Mouse (Mus musculus) mouse trophoblast stem cell (cell line): Measurements from ENCODE around the gene Fcrl5.
"Not testable (repeated sequence)": the region's sequence is repeated elsewhere in the genome, so short reads cannot be mapped to it uniquely, and the experiment has no call there.

Experiments used
- in situ Hi-C, 2 experiments: fragments of 300-500 bp; cut with MseI, MboI; formaldehyde crosslinking; loops; 2 replicates in 1 of 2; 3 replicates in 1 of 2; pipeline ENCODE4 v1.15.1; 2025

The Fcrl5 gene

DNA sequence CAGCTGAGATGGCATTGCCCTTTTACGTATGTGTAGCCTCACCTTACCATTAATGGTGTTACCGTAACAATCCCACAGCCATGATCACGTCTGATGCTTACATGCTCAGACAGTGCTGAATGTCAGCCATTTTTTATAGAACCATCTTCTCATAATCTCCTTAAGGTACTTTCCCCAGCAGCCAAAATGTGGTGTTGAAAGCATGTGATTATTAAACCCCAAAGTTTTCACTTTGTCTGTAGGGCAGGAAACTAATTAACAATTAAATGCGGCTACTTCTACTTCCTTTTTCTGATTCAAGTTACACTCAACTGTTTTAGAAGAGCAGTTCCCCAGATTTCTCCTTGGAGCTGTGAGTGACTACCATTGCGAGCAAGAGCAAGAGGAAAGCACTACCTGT, at the start of gene Fcrl5:
Fcrl5 (plus strand) TSS at position 295 of the 400 bp plus-strand sequence.
- in situ Hi-C loops = no loop called here

DNA sequence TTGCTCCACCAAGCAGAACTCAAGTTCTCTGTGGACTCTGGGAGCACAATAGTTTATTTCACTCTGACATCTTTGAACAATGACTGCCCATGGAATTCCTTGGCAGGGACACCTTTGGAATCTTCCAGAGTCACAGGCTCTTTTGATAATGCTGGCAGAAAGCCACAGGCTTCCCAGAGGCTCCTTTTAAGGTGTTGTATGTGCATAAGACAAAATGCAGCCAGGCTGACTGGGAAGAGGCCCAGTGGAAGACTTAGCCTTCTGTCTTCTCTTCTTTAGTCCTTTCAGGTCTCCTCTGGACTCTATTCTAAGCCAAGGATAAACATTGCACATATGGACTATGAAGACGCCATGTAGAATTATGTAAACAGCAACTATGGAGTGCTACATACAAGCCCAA, 44.6 kb upstream of the Fcrl5 start:
- in situ Hi-C loops = no loop called here

DNA sequence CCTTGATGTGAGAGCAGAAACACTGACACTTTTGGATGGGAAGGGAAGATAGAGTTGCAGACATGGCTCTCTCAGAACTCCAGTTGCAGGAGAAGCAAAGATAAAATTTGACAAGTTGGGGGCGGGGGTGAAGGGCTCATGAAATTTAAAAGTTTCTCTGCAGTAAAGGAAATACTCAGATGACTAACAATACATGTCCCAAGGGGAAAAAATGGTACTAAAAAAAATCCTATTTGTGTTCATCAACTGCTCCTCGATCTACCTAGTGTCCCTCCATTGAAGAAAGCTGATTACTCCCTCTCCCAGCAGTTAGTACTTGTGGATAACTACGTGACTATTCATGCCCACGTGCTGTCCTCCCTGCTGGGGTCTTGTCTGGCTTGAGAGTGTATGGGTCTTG, 36.8 kb upstream of the Fcrl5 start:
- in situ Hi-C loops = no loop called here

DNA sequence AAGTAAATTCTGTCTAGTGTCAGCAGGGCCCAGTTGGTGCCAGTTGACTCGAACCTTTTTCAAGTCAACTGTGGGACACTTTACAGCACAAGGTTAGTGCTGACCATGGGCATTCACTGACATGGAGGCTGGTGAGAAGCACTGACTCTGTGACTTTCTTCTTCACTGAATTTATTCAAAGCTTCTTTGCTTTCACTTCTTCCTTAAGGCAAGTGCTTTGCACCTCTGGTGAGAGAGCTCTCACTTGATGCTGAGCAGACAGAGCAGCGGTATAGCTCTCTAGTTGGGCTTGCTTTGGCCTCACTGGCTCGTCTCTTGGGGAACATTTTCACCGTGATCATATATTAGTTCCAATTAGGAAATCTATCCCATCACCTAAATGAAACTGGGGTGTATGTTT, 35.7 kb upstream of the Fcrl5 start:
- in situ Hi-C loops = loop anchor here in 1 of 2 experiments (10.0 kb wide), 1 partner anchor 145 kb away; no protein-coding TSS in a partner anchor

DNA sequence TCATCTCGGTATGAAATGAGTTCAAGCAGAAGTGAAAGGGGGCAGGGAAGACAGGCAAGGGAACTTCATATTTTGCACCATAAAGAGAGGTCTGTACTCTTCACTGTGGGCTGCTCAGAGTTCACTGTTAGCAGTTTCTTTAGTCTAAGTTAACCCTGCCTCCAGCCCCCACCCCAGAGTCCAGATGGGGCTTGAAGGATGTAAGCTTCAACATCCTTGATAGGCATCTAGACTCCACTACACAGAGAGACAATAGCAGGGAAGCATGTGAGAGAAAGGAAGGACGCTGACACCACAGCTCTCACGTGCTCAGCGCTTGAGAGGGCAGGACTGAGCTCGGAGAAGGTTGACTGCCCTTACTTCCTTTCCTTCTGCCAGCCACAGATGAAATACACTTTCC, 34.3 kb upstream of the Fcrl5 start:
- in situ Hi-C loops = loop anchor here in 1 of 2 experiments (10.0 kb wide), 1 partner anchor 147 kb away; no protein-coding TSS in a partner anchor

DNA sequence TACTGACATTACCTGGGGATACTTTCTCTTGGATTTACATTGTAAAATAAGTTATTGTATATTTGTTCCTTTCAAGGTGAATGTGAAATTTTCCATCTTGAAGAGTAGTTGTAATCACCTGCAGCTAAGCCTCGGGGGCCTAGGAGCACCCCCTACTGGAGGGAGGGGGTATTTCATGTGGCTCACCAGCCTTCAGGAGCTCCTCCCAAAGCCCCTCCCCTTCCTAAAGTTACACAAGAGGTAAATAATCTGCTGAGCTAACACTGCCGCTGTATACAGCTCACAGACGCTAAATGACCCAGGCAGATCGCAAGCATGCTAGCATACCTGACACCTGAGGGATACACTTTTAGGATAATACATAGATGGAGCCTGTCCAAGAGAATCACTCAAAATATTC, 27.4 kb upstream of the Fcrl5 start:
- in situ Hi-C loops = loop anchor here in 1 of 2 experiments (10.0 kb wide), 1 partner anchor 153 kb away; no protein-coding TSS in a partner anchor

DNA sequence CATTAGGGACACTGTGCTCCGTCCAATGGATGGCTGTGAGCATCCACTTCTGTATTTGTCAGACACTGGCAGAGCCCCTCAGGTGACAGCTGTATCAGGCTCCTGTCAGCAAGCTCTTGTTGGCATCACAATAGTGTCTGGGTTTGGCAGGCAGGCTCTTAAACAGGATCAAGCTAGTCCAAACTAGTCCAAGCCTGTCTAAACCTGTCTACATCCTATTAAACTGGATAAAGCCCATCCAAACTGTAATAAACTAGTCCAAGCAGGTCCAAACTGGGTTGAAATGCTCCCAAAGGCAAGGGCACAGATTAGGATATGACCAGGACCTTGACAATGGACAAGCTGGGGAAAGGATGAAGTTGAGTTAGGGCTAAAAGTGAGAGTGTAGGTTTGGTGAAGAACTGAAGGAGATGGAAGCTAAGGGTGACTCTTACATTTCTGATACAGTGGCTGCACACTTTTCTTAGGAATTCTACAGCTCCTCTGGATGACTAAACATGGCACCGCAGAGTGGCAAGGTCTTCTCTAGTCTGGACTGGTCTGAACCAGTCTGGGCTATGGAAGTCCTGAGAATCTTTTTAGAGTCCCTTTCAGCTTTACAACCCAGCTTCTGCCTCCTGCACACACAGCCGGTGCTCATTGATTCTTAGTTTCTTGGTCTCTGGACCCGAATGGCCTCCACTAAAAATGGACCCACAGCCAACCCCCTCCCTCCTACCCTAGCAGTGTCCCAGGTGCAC, 26.2 kb upstream of the Fcrl5 start:
- in situ Hi-C loops = loop anchor here in 1 of 2 experiments (10.0 kb wide), 1 partner anchor 155 kb away; no protein-coding TSS in a partner anchor

DNA sequence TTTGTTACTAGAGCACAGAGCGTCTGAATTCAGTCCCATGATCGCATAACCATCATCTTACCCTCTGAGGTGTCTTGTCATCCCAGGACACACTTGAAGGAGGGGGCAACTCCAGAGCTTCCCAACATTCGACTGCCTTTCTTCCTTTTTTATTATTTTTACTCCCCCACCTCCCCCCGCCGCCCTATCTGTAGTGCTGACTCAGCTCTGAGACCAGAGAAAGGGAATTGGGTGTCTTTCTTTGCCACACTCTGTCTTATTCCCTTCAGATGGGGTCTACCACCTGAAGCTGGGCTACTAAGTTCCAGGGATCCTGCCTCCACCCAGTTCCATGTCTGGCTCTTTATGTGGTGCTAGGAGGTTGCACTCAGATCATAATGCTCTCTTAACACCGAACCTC, 25.0 kb upstream of the Fcrl5 start:
- in situ Hi-C loops = loop anchor here (5.0 kb wide), 1 partner anchor 87 kb away; no protein-coding TSS in a partner anchor

DNA sequence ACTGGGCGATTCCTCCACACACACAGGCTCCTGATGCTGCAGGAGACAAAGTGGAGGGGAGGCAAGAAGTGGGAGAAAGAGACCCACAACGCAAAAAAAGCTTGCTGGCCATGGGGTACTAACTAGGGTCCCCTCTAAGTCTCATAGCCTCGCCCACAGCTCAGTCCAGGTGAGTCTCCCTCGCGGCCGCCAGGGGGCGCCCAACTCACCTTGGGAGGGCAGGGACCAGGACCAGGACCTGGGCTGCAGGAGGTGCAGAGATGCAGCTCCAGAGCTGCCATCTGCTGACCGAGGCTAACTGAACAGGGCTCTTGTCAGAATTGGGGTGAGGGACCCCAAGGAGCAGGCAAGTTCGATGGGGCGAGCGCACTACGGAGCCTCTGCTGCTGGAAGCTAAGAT, 24.4 kb upstream of the Fcrl5 start:
- in situ Hi-C loops = loop anchor here (5.0 kb wide), 1 partner anchor 86 kb away; no protein-coding TSS in a partner anchor

DNA sequence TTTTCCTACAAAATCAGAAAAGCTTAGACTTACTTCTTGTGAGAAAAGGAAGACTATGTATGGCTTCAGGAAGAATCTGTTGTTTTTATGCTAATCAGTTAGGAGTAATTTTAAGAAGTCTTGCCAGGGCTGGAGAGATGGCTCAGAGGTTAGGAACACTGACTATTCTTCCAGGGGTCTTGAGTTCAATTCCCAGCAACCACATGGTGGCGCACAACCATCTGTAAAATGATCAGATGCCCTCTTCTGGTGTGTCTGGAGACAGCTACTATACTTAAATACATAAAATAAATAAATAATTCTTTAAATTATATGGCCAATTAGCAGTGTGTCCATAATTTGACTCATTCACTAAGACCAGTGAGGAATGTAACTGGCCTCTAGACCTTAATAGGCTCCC, 14.9 kb upstream of the Fcrl5 start:
- in situ Hi-C loops = no loop called here

DNA sequence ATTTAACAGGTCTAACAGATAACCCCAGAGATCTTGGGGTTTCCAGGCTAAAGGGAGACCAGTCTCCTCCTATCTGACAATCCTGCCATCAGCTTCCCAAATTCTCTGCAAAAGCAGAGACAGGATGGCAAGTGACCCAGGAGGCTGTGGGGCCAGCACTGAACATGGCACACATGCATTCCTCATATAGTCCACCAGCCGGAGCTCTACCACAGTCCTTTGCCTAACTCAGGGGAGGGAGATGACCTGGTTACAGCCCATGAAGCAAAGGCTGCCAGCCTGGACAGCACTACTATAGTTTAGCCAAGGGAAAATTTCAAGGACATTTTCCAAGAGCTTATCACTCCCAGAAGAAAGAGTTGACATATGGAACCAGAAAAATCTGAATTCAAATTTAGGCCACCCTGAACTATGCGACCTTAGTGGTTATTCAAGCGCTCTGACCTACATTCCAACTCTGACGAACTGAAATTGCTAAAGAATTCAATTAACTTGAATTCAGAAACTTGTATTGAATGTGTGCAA, 13.1 kb upstream of the Fcrl5 start:
- in situ Hi-C loops = no loop called here

DNA sequence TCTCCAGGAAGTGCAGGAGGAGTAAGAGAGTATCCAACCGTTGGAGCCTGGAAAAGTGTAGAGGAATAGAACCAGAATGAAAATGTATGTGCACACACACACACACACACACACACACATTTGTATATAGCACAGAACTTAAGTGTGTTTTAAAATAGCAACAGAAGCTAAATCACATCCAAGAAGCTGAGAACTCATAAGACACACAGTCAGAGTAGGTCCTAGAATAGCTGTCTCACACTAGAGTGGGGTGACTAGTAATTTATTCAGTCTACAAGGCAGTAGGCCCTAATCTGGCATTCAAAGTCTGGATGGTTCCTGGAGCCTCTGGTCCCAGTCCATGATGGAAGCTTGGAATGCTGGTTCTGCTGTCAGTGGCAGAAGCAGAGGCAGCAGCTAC, 5.0 kb downstream of the Fcrl5 start:
- in situ Hi-C loops = no loop called here

DNA sequence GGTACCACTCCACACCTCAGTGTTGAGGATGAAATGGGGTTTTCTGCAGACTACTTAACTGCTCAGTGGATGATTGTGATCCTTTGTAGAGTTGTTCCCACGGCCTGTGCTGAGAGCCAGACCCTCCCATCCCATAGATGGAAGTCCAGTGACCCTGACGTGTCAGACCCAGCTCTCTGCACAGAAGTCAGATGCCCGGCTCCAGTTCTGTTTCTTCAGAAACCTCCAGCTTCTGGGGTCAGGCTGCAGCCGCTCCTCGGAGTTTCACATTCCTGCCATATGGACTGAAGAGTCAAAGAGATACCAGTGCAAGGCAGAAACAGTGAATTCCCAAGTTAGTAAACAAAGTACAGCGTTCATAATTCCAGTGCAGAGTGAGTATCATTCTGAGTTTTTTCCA, 8.4 kb downstream of the Fcrl5 start:
- in situ Hi-C loops = no loop called here

DNA sequence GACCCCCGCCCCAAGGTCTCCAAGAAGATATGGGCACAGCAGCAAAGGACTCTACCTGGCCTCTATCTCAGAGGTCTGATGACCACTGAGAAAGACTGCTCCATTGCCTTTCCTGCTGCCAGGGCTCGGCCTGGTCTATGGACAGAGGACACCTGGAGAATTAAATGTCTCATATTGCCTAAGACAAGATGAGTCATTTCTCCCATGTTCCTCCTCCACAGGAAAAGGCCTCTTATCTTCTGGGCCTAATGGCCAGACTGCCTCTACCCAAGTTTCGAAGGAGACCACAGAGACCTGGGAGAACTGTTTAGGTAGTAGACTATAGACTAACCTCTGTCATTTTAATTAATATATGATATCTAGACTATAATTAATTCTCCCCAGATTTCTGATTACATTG, 29.9 kb downstream of the Fcrl5 start:
- in situ Hi-C loops = no loop called here

DNA sequence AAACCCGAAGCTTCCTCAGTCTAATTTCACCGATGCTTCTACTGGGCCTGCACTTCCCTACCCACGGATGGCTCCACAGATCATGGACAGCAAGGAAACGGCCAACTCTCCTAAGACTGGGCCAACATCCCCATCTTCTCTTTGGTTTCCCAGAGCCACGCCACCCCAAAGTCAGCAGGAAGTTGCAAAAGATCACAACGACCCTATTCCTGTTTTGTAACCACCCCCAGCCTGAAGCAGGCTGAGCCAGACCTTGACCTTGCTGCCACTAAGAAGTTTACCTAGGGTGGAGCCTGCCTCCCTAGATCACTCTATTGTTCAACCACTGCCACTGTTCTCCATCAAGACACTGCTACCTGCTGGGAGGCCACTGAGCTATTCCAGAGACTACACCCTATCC, 31.4 kb downstream of the Fcrl5 start:
- in situ Hi-C loops = no loop called here

DNA sequence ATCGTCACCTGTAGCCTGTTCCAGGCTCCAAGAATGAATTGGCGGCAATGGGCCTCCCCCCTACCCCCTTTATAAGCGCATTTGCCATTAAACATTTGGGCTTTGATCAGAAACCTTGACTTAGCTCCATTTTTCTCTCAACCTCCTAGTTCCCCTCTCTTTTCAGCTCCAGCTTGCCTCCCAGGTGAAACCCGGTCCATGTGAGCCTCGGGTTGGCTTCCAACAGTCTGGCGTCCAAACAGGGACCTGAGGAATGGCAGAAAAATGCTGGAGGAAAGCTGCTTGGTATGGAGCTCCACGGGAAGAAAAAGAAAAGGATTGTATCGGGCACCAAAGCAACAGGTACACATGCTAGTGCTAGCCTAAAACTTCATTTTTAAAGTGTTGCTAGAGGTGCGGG, 31.8 kb downstream of the Fcrl5 start:
- in situ Hi-C loops = no loop called here

DNA sequence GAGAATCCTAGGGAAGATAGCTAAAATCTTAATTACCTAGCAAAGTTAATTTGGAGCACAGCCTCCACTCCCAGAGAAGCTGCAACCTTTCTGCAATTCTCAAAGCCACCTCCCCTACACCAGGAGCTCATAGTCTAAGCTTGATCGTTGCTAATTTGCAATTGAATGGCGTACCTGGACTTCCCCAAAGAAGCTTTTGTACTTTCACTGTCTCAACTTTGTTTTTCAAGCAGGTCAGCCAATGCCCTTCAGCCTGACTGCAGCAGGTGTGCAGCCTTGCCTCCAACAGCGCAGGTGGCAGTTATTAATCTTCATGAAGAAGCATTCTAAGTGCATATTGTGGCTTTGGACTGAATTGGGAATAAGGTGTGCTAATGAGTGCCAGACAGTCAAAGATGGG, 42.4 kb downstream of the Fcrl5 start:
- in situ Hi-C loops = not testable (repeated sequence)

DNA sequence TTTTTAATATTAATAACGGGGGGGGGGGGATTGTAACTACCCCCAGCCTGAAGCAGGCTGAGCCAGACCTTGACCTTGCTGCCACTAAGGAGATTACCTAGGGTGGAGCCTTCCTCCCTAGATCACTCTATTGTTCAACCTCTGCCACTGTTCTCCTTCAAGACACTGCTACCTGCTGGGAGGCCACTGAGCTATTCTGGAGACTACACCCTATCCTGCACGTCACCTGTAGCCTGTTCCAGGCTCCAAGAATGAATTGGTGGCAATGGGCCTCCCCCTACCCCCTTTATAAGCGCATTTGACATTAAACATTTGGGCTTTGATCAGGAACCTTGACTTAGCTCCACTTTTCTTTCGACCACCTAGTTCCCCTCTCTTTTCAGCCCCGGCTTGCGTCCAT, 43.0 kb downstream of the Fcrl5 start:
- in situ Hi-C loops = not testable (repeated sequence)

DNA sequence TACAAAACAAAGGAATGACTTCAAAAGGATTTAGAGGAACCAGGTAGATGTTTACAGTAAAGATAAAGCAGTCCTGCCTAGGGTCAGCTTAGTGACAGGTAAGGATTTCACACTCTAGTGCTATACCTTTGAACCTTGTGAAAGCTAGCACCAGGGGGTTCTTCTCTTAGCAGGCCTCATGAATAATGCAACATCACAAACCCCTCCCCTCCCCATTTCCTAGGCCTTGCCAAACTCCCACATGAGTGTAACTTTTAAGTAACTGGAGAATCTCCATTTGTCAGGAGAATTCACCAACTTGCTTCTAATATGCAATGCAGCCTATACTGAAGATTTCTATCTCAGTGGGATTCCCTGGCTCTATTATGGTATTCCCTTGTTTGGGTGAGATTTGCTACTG, 43.7 kb downstream of the Fcrl5 start:
- in situ Hi-C loops = not testable (repeated sequence)

DNA sequence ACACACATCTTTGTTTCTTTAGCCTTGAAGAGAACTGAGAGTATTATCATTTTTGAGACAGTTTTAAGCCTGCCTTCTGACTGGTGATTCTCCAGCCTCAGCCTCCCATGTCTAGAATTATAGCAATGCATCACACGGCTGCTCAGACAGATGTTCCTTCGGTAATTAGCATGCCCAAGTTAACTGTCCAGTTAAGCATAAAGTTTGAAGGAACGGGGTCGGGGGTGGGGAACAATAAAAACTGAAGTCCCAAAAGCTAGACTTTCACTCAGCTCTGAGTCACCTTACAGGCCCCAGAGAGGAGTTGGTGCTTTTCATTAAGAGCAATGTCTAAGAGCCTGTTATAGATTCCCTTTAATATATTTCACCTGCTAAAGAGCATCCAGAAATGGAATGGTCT, 51.8 kb downstream of the Fcrl5 start:
- in situ Hi-C loops = no loop called here

DNA sequence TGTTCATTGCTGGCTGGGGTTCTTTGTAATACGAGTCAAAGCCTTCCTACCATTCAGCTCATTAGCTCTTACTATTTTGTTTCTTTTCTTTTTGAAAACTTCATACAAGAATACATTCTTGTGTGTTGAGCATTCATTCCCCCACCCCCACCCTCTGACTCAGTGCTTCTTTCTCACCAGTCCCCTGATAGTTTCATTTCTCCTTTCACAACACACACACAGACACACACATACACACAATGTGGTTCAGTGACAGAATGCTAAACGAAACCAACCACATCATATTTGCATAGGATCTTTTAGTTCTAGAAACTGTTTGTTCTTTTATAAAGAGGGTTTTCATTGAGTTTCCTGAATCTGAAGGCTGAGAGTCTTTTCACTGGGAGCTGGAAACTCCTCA, 52.3 kb downstream of the Fcrl5 start:
- in situ Hi-C loops = no loop called here

DNA sequence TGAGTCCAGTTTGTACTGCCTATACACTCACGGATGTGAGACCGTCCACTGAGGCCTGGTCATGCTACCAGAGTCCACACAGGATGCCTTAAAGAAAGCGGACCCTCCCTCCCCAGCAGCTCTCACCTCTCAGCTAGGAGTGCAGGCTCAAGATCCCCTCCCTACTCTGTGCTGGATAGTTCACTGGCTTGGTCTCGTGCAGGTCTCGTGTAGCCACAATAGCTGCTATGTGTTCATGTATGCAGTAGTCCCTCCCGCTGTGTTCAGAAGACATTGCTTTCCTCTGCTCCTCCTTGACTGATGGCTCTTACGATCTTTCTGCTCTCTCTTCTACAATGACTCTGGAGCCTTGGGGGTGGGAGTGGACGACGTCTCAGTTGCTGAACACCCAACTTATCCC, 62.7 kb downstream of the Fcrl5 start:
- in situ Hi-C loops = loop anchor here (5.0 kb wide), 2 partner anchors 86 to 176 kb away; no protein-coding TSS in a partner anchor

DNA sequence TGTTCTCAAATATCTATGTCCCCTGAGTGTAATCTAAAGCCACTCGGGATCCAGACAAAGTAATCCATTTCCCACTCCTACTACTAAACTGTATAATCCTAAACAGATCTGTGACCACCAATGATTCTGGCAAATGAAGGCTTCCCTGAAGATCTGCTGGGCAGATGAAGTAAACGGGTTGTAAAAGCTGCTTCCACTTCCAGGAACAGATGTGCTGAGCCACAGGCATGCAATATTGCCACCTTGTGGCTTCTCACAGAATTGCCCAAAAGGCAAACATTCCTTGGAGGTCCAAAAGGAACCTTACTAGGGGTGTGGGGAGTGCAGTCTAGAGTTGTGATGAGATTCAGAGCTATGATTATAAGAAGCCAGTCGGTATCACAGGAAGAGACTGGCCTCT, 63.5 kb downstream of the Fcrl5 start:
- in situ Hi-C loops = loop anchor here (5.0 kb wide), 2 partner anchors 87 to 177 kb away; no protein-coding TSS in a partner anchor
